ENCODE assay signal across 24 mouse cellular contexts in genomic region chr1:30799277-30799834, GRCm38 (mm10).
"Had no signal": no experiment of that assay in that cellular context is flagged by ENCODE, and none has a peak within 500 bp of the region (broad histone marks: within the 10 kb centered on the region; RNA-seq: fewer than 3 reads in every experiment).

No protein-coding gene starts in this region.

- H3K4me1 ChIP-seq: limb, embryonic 10.5 days; limb, embryonic 13.5 days; liver, embryonic 13.5 days; megakaryocyte, embryonic 14.5 days; midbrain, embryonic 10.5 days; neural tube, embryonic 12.5 days; neural tube, embryonic 15.5 days had no signal

- ATAC-seq: lung, postnatal 0 days had no signal

- H3K4me3 ChIP-seq: layer of hippocampus, adult 2 months; limb, embryonic 10.5 days; limb, embryonic 13.5 days; liver, embryonic 13.5 days; megakaryocyte, embryonic 14.5 days; midbrain, embryonic 10.5 days; myocyte; neural tube, embryonic 12.5 days; neural tube, embryonic 15.5 days had no signal

- DNase-seq: kidney, adult 11 months; kidney, adult 8-10 months; kidney, postnatal 25 days; layer of hippocampus, adult 9-11 months; liver; liver, embryonic 13.5 days; lung, adult 2 months; right cerebral cortex, adult 18-20 months; right cerebral cortex, postnatal 14 days; right cerebral cortex, postnatal 4 days; thymus, adult 2 months; thymus, postnatal 14 days; thymus, postnatal 4 days had no signal

- H3K27ac ChIP-seq: kidney, postnatal 0 days; layer of hippocampus, adult 2 months; limb, embryonic 10.5 days; limb, embryonic 13.5 days; liver, embryonic 13.5 days; midbrain, embryonic 10.5 days; neural tube, embryonic 12.5 days; neural tube, embryonic 15.5 days; stomach, postnatal 0 days had no signal

- H3K4me2 ChIP-seq: limb, embryonic 13.5 days; liver, embryonic 13.5 days; neural tube, embryonic 12.5 days; neural tube, embryonic 15.5 days had no signal

- H3K27me3 ChIP-seq: limb, embryonic 13.5 days; liver, embryonic 13.5 days; megakaryocyte, embryonic 14.5 days; neural tube, embryonic 12.5 days; neural tube, embryonic 15.5 days had no signal

- H3K9ac ChIP-seq: limb, embryonic 13.5 days; liver, embryonic 13.5 days; neural tube, embryonic 12.5 days; neural tube, embryonic 15.5 days had no signal

- H3K9me3 ChIP-seq: limb, embryonic 10.5 days; limb, embryonic 13.5 days; liver, embryonic 13.5 days; megakaryocyte, embryonic 14.5 days; midbrain, embryonic 10.5 days; neural tube, embryonic 12.5 days; neural tube, embryonic 15.5 days had no signal
